Mouse (Mus musculus): ENCODE results near the gene Micu2.

GRCm38 (mm10) chr14:57933608-57934007, 65.5 kb downstream of the Micu2 start:
- TF ChIP-seq POLR2A (IDR thresholded peaks at IDR 0.05; ENCODE audit: insufficient read depth, low read length) (no peak), CTCF (IDR thresholded peaks at IDR 0.05; ENCODE audit: low read depth, low read length) (no peak)
